Mouse (Mus musculus) heart, postnatal 0 days (tissue): ENCODE measurements at regions not wholly inside any gene's neighbourhood (a gene's known extent, or its start where the extent isn't known, plus 50 kb on each side); places are given as distances from the start of the nearest gene placed in this dataset.

ENCODE experiments used
- ATAC-seq: fragments of 200-750 bp; cut with Nextera tagmentation; 2 replicates; pipeline ENCODE4 v1.8.0; 2017; ENCODE audit warnings: low read depth, moderate number of reproducible peaks, moderate library complexity; ENCODE audit not compliant: insufficient read depth
- DNase-seq: peaks from one replicate; pipeline ENCODE4 v3.0.0-alpha.2; 2016; ENCODE audit warnings: low spot score
- H3K27ac ChIP-seq: fragments of 300-500 bp; sonication (generic); 2 replicates; pipeline ENCODE4 v1.5.1; 2014; ENCODE audit warnings: low read depth, mild to moderate bottlenecking
- H3K27me3 ChIP-seq: fragments of 300-500 bp; sonication (generic); 2 replicates; pipeline ENCODE4 v1.6.1; 2014; ENCODE audit warnings: low read length, mixed read lengths; ENCODE audit not compliant: control insufficient read depth, insufficient read depth
- H3K36me3 ChIP-seq: fragments of 300-500 bp; sonication (generic); replicated peaks from 2 replicates; pipeline ENCODE4 v1.6.1; 2014; ENCODE audit warnings: low read length, mixed read lengths; ENCODE audit not compliant: control insufficient read depth, insufficient read depth
- H3K4me1 ChIP-seq: fragments of 300-500 bp; sonication (generic); 2 replicates; pipeline ENCODE4 v1.6.1; 2014; ENCODE audit warnings: antibody characterized with exemption; ENCODE audit not compliant: control insufficient read depth, insufficient read depth
- H3K4me2 ChIP-seq: fragments of 300-500 bp; sonication (generic); 2 replicates; pipeline ENCODE4 v1.6.1; 2014; ENCODE audit warnings: low read depth, mild to moderate bottlenecking, low read length, moderate library complexity
- H3K4me3 ChIP-seq: fragments of 300-500 bp; sonication (generic); 2 replicates; pipeline ENCODE4 v1.5.1; 2014; ENCODE audit warnings: low read depth, low read length
- H3K9ac ChIP-seq: fragments of 300-500 bp; sonication (generic); replicated peaks from 2 replicates; pipeline ENCODE4 v1.6.1; 2014; ENCODE audit warnings: low read depth, low read length, mixed read lengths
- H3K9me3 ChIP-seq: fragments of 300-500 bp; sonication (generic); replicated peaks from 2 replicates; pipeline ENCODE4 v1.6.1; 2016; ENCODE audit warnings: low read length; ENCODE audit not compliant: control insufficient read depth
- CTCF ChIP-seq: IDR thresholded peaks from 2 replicates; pipeline ENCODE4 v1.5.1; 2016; ENCODE audit warnings: antibody characterized with exemption, control low read depth, low read depth
- EP300 ChIP-seq: IDR thresholded peaks from 2 replicates; pipeline ENCODE4 v1.6.1; 2016; ENCODE audit warnings: antibody characterized with exemption, low read depth
- WGBS: fragments of 180-500 bp; shearing (Covaris S2); extraction: QIAGEN DNeasy Blood & Tissue Kit; methylation state at CpG from one replicate; pipeline ENCODE4 v1.1.7; 2014; 5-methylcytosine and 5-hydroxymethylcytosine counted together

GRCm38 (mm10) chr3:60389032-60389431, 83.6 kb upstream of the Mbnl1 start:
- H3K36me3 ChIP-seq, result no peaks in the 10 kb centered on the region
- H3K9ac ChIP-seq, result no peak overlapping the region
- TF ChIP-seq CTCF (no peak), EP300 (no peak)
- H3K27me3 ChIP-seq, result no peaks in the 10 kb centered on the region
- no peaks in the 10 kb centered on the region for H3K9me3 ChIP-seq
- no peak for ATAC-seq
- WGBS, result 56% methylated on average over 2 of the region's 2 CpGs
- no peak overlapping the region for H3K4me3 ChIP-seq
- no peak overlapping the region for H3K27ac ChIP-seq
- no peak for DNase-seq
- no peak overlapping the region for H3K4me2 ChIP-seq
- H3K4me1 ChIP-seq, result no peaks in the 10 kb centered on the region

- no peak overlapping the region for H3K27ac ChIP-seq
- TF ChIP-seq CTCF (no peak), EP300 (no peak)
- H3K9ac ChIP-seq, result no peak overlapping the region
- no peaks in the 10 kb centered on the region for H3K4me1 ChIP-seq
- 46% methylated on average over 4 of the region's 4 CpGs for WGBS
- H3K4me2 ChIP-seq, result no peak overlapping the region
- no peaks in the 10 kb centered on the region for H3K9me3 ChIP-seq
- no peaks in the 10 kb centered on the region for H3K27me3 ChIP-seq
- DNase-seq, result no peak
- H3K36me3 ChIP-seq, result no peaks in the 10 kb centered on the region
- ATAC-seq, result no peak
- H3K4me3 ChIP-seq, result no peak overlapping the region
Observed at GRCm38 (mm10) chr3:60395299-60395698, 77.3 kb upstream of the Mbnl1 start.

DNA sequence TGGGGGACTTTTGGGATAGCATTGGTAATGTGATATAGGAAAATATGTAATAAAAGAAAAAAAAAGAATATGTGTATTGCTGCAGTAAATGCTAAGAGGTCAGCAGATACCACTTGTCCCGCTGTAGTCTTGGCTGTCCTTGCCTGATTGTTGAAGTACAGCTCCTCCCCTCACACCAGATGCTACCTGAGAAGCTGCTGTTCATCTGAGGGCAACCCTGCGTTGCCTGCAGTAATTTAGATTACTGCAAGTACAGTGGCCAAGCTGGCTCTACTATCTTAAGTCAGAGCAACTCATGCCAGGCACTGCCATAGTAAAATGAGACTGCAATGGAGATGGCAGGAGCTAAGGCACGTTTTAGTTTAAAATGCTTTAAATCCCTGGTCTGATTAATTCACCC, 75.7 kb upstream of the Mbnl1 start:
- Histone ChIP-seq H3K9me3 (no peaks in the 10 kb centered on the region), H3K4me3 (no peak overlapping the region), H3K36me3 (no peaks in the 10 kb centered on the region), H3K4me2 (no peak overlapping the region), H3K4me1 (no peaks in the 10 kb centered on the region), H3K27me3 (no peaks in the 10 kb centered on the region), H3K9ac (no peak overlapping the region), H3K27ac (no peak overlapping the region)
- ATAC-seq (no peak), DNase-seq (no peak)
- WGBS, result 66% methylated on average over 3 of the region's 3 CpGs
- no peak for TF ChIP-seq CTCF
- no peak for TF ChIP-seq EP300

- Histone ChIP-seq H3K36me3 (no peaks in the 10 kb centered on the region), H3K9ac (no peak overlapping the region), H3K9me3 (no peaks in the 10 kb centered on the region), H3K4me1 (0 out of 2 replicates have a peak, but pooled peaks cover 5% of the 10 kb centered on the region), H3K4me3 (no peak overlapping the region), H3K27me3 (no peaks in the 10 kb centered on the region), H3K4me2 (no peak overlapping the region), H3K27ac (no peak overlapping the region)
- DNase-seq (no peak), ATAC-seq (no peak)
- TF ChIP-seq EP300 (no peak), CTCF (no peak)
Observed at GRCm38 (mm10) chr3:60398796-60399195, 73.8 kb upstream of the Mbnl1 start.

- 60% methylated on average over 5 of the region's 5 CpGs for WGBS
- H3K4me2 ChIP-seq, result no peak overlapping the region
- H3K4me3 ChIP-seq, result no peak overlapping the region
- no peaks in the 10 kb centered on the region for H3K9me3 ChIP-seq
- H3K9ac ChIP-seq, result no peak overlapping the region
- no peak for TF ChIP-seq CTCF
- no peak for TF ChIP-seq EP300
- H3K27ac ChIP-seq, result no peak overlapping the region
- H3K4me1 ChIP-seq, result 0 out of 2 replicates have a peak, but pooled peaks cover 5% of the 10 kb centered on the region
- H3K27me3 ChIP-seq, result no peaks in the 10 kb centered on the region
- H3K36me3 ChIP-seq, result no peaks in the 10 kb centered on the region
- ATAC-seq, result no peak
- DNase-seq, result no peak
Observed at GRCm38 (mm10) chr3:60402251-60402830, 70.3 kb upstream of the Mbnl1 start.

DNA sequence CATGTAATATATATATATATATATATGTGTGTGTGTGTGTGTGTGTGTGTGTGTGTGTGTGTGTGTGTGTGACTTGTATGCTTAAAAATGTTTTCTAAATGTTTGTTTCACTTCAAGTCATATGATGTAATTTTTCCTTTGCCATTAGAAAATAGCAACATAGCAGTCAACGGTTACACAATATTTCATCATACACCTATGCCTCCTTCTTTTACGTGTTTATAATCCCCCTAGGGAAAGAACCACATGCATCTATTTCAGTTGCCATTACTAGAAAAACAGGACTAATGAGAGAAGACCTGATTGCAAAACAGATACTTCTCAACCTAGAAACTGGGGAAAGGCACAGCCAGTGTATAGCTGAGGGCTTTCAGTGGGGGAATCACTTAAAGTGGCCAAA, 65.2 kb upstream of the Mbnl1 start:
- Histone ChIP-seq H3K27me3 (no peaks in the 10 kb centered on the region), H3K4me1 (0 out of 2 replicates have a peak, but pooled peaks cover 3% of the 10 kb centered on the region), H3K9ac (no peak overlapping the region), H3K4me3 (no peak overlapping the region), H3K27ac (no peak overlapping the region), H3K4me2 (no peak overlapping the region), H3K36me3 (no peaks in the 10 kb centered on the region), H3K9me3 (no peaks in the 10 kb centered on the region)
- DNase-seq (no peak), ATAC-seq (no peak)
- WGBS, result 82% methylated on average over 2 of the region's 2 CpGs
- no peak for TF ChIP-seq CTCF
- no peak for TF ChIP-seq EP300
